Mouse (Mus musculus) hindbrain, postnatal 0 days (tissue): ENCODE data around the gene Pacs2. TPM values are rescaled to one million over a fixed set of nuclear protein-coding genes. Genes with fewer than 3 reads are reported as not detected.
A peak's percentile ranks its signal among the peaks of the same experiment; 100 is the strongest.

Source experiments
- ATAC-seq: fragments of 200-750 bp; cut with Nextera tagmentation; 2 replicates; pipeline ENCODE4 v1.8.0; 2017; ENCODE audit warnings: mild to moderate bottlenecking, moderate TSS enrichment, moderate library complexity
- DNase-seq: peaks from one replicate; pipeline ENCODE4 v3.0.0-alpha.2; 2015; ENCODE audit warnings: low spot score
- H3K27ac ChIP-seq: fragments of 300-500 bp; sonication (generic); 2 replicates; pipeline ENCODE4 v1.5.1; 2014; ENCODE audit warnings: mild to moderate bottlenecking
- H3K27me3 ChIP-seq: fragments of 300-500 bp; sonication (generic); 2 replicates; pipeline ENCODE4 v1.6.1; 2014; ENCODE audit warnings: low read length, mixed read lengths; ENCODE audit not compliant: insufficient read depth
- H3K36me3 ChIP-seq: fragments of 300-500 bp; sonication (generic); 2 replicates; pipeline ENCODE4 v1.6.1; 2014; ENCODE audit warnings: low read length, mixed read lengths; ENCODE audit not compliant: insufficient read depth
- H3K4me1 ChIP-seq: fragments of 300-500 bp; sonication (generic); 2 replicates; pipeline ENCODE4 v1.6.1; 2014; ENCODE audit warnings: antibody characterized with exemption, low read length, mixed read lengths; ENCODE audit not compliant: insufficient read depth
- H3K4me2 ChIP-seq: fragments of 300-500 bp; sonication (generic); 2 replicates; pipeline ENCODE4 v1.6.1; 2014; ENCODE audit warnings: low read depth, mild to moderate bottlenecking, low read length, moderate library complexity, mixed read lengths
- H3K4me3 ChIP-seq: fragments of 300-500 bp; sonication (generic); 2 replicates; pipeline ENCODE4 v1.5.1; 2014; ENCODE audit warnings: low read length
- H3K9ac ChIP-seq: fragments of 300-500 bp; sonication (generic); replicated peaks from 2 replicates; pipeline ENCODE4 v1.6.1; 2014; ENCODE audit warnings: mild to moderate bottlenecking, low read length, moderate library complexity, mixed read lengths
- H3K9me3 ChIP-seq: fragments of 300-500 bp; sonication (generic); 2 replicates; pipeline ENCODE4 v1.6.1; 2016; ENCODE audit warnings: low read length, mixed read lengths
- CTCF ChIP-seq: IDR thresholded peaks from 2 replicates; pipeline ENCODE4 v1.5.1; 2016; ENCODE audit warnings: antibody characterized with exemption, control low read depth, low read depth
- WGBS: fragments of 180-500 bp; shearing (Covaris S2); extraction: QIAGEN DNeasy Blood & Tissue Kit; methylation state at CpG from one replicate; pipeline ENCODE4 v1.1.7; 2014; 5-methylcytosine and 5-hydroxymethylcytosine counted together
- polyA plus RNA-seq: library from polyadenylated mRNA; unstranded; fragments of >200 nt; fragmentation: Nextera tagmentation; extraction: Ambion mirVana; gene quantifications from 2 replicates; pipeline ENCODE4 v1.2.1, GENCODE M21; 2015
- total RNA-seq: library from RNA; depleted of rRNA; stranded (reverse); fragments of >200 nt; gene quantifications from 2 replicates; pipeline ENCODE4 v1.2.3, GENCODE M21; 2014

The Pacs2 gene
- total and polyA plus RNA-seq, 2 experiments from 2014 or later = 20.3 to 111 TPM

GRCm38 (mm10) chr12:113074329-113075062 lies 60.2 kb downstream of the Pacs2 start, which contains the start of gene Tex22:
Gene Tex22, plus strand, starts transcription at chr12:113074502.
- DNase-seq (peak; percentile 94), ATAC-seq (peak; percentile 90)
- Histone ChIP-seq H3K4me2 (peak within 1 kb of the TSS; percentile 90), H3K36me3 (peaks cover 15% of the 10 kb centered on the region), H3K4me1 (peaks cover 11% of the 10 kb centered on the region; the same call in 1 of the 2 replicates), H3K27ac (peak within 1 kb of the TSS; percentile 97), H3K27me3 (no peaks in the 10 kb centered on the region), H3K4me3 (peak within 1 kb of the TSS; percentile 36), H3K9ac (peak within 1 kb of the TSS; percentile 73), H3K9me3 (no peaks in the 10 kb centered on the region)
- no peak for TF ChIP-seq CTCF
- whole genome bisulfite sequencing = 2% methylated on average over 32 of the region's 32 CpGs

GRCm38 (mm10) chr12:113075063-113075454 lies 60.8 kb downstream of the Pacs2 start:
- TF ChIP-seq CTCF = peak; percentile 99
- H3K9ac ChIP-seq = peak overlapping the region; percentile 73
- no peaks in the 10 kb centered on the region for H3K9me3 ChIP-seq
- peak; percentile 95 for DNase-seq
- peak overlapping the region; percentile 90 for H3K4me2 ChIP-seq
- WGBS = 3% methylated on average over 10 of the region's 10 CpGs
- peaks cover 11% of the 10 kb centered on the region; the same call in 1 of the 2 replicates for H3K4me1 ChIP-seq
- H3K36me3 ChIP-seq = peaks cover 9% of the 10 kb centered on the region
- peak overlapping the region; percentile 97 for H3K27ac ChIP-seq
- peak; percentile 85 for ATAC-seq
- no peaks in the 10 kb centered on the region for H3K27me3 ChIP-seq
- peak overlapping the region; percentile 36 for H3K4me3 ChIP-seq

DNA sequence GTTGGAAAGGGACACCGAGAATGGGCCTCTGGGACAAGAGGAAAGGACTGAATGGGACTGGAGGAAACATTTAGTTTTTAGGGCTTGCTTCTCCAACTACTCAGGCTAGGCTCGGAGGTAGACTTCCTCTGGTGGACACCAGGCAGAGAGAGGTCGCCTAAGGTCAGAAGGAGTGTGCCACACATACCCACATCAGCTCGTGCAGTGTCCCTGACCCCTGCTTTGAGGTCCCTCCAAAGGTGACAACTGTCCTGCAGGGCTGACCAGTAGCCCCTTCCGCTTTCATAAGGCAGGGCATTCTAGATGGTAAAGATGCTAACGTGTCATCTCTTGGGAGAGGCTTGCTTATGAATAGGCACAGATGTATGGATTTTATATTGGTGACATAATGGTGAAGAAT lies 61.2 kb downstream of the Pacs2 start:
- Histone ChIP-seq H3K36me3 (peaks cover 5% of the 10 kb centered on the region), H3K9me3 (no peaks in the 10 kb centered on the region), H3K27me3 (no peaks in the 10 kb centered on the region), H3K4me1 (peaks cover 11% of the 10 kb centered on the region; the same call in 1 of the 2 replicates), H3K4me2 (peak overlapping the region; percentile 90), H3K4me3 (no peak overlapping the region), H3K27ac (peak overlapping the region; percentile 97; the same call in 1 of the 2 replicates), H3K9ac (peak overlapping the region; percentile 73; the same call in 1 of the 2 replicates)
- ATAC-seq = peak; percentile 5
- TF ChIP-seq CTCF = no peak
- 64% methylated on average over 6 of the region's 6 CpGs for WGBS
- DNase-seq = no peak

DNA sequence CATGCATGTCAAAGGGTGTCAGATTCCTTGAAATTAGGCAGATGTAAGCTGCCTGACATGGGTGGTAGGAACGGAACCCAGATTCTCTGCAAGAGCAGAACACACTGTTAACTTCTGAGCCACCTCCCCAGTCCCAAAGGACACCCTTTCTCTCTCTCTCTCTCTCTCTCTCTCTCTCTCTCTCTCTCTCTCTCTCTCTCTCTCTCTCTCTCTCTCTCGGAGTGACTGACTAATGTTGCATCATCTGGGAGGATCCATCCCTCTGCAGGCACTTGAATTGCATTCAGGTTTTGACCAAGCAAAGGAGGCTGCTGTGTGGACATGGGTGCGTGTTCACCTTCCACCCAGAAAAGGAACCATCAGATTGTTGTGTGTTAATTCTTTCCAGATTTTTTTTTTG lies 73.0 kb downstream of the Pacs2 start:
- H3K4me2 ChIP-seq = no peak overlapping the region
- H3K4me1 ChIP-seq = no peaks in the 10 kb centered on the region
- no peaks in the 10 kb centered on the region for H3K9me3 ChIP-seq
- H3K27me3 ChIP-seq = no peaks in the 10 kb centered on the region
- no peak for TF ChIP-seq CTCF
- DNase-seq (no peak), ATAC-seq (no peak)
- H3K4me3 ChIP-seq = no peak overlapping the region
- H3K27ac ChIP-seq = no peak overlapping the region
- H3K9ac ChIP-seq = no peak overlapping the region
- 68% methylated on average over 3 of the region's 3 CpGs for WGBS
- no peaks in the 10 kb centered on the region for H3K36me3 ChIP-seq

DNA sequence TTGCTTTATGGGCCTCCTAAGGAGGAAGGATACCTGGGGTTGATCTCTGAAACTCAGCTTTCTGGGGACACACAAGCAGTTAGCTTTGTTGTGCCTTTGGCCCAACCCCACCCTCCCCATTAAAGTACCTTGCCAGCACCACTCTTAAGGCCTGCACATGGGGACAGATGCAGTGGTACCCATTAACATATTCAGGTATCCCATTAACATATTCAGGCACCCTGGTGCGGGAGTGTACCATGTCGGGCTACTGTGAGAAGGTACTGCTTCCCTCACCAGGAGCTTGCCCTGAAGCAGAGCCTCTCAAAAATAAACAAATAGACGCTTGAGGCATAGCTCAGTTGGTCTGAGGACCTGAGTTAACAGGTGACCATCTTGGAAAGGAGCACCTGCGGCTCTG lies 73.7 kb downstream of the Pacs2 start:
- TF ChIP-seq CTCF = no peak
- Histone ChIP-seq H3K4me2 (no peak overlapping the region), H3K27me3 (no peaks in the 10 kb centered on the region), H3K4me1 (no peaks in the 10 kb centered on the region), H3K4me3 (no peak overlapping the region), H3K36me3 (no peaks in the 10 kb centered on the region), H3K9me3 (no peaks in the 10 kb centered on the region), H3K9ac (no peak overlapping the region), H3K27ac (no peak overlapping the region)
- DNase-seq (no peak), ATAC-seq (no peak)
- WGBS = 44% methylated on average over 4 of the region's 4 CpGs

GRCm38 (mm10) chr12:113089107-113089506 lies 74.8 kb downstream of the Pacs2 start:
- no peak overlapping the region for H3K27ac ChIP-seq
- no peak overlapping the region for H3K9ac ChIP-seq
- H3K27me3 ChIP-seq = no peaks in the 10 kb centered on the region
- H3K4me1 ChIP-seq = no peaks in the 10 kb centered on the region
- ATAC-seq (no peak), DNase-seq (no peak)
- H3K4me3 ChIP-seq = no peak overlapping the region
- 93% methylated on average over 6 of the region's 6 CpGs for WGBS
- no peak overlapping the region for H3K4me2 ChIP-seq
- no peaks in the 10 kb centered on the region for H3K9me3 ChIP-seq
- no peak for TF ChIP-seq CTCF
- H3K36me3 ChIP-seq = no peaks in the 10 kb centered on the region

DNA sequence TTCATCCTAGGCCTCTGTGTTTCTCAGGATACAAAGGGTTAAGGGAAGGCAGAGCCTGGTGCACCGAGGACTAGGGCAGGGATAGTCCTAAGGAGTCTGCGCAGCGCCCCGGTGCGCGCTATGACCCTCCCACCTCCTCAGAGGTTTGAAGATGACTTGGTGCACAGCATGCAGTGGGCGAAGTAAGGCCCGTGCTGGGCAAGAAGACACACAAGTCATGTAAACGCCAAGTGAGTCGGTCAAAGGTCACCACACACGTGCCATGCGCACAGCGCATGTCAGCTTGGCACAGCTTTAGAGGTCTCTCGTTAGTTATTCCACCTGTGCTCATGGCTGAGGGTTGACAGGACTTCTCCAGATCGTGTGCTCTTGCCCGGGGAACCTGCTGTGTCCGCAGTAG lies 75.7 kb downstream of the Pacs2 start:
- H3K9ac ChIP-seq = no peak overlapping the region
- no peak for TF ChIP-seq CTCF
- WGBS = 81% methylated on average over 17 of the region's 17 CpGs

More for the DNA sequence above, 75.7 kb downstream of the Pacs2 start:
- H3K27me3 ChIP-seq = no peaks in the 10 kb centered on the region
- ATAC-seq (no peak), DNase-seq (no peak)
- no peaks in the 10 kb centered on the region for H3K36me3 ChIP-seq
- no peaks in the 10 kb centered on the region for H3K9me3 ChIP-seq
- no peak overlapping the region for H3K27ac ChIP-seq
- H3K4me2 ChIP-seq = no peak overlapping the region
- no peaks in the 10 kb centered on the region for H3K4me1 ChIP-seq
- no peak overlapping the region for H3K4me3 ChIP-seq
